Mouse (Mus musculus): ENCODE measurements around the gene 4933434E20Rik. TPM values are rescaled to one million over a fixed set of nuclear protein-coding genes. Genes with fewer than 3 reads are reported as not detected.
A peak's percentile ranks its signal among the peaks of the same experiment; 100 is the strongest.

4933434E20Rik gene
- total and polyA plus RNA-seq, 3 experiments: 89.5 to 133 (median 102) TPM

DNA sequence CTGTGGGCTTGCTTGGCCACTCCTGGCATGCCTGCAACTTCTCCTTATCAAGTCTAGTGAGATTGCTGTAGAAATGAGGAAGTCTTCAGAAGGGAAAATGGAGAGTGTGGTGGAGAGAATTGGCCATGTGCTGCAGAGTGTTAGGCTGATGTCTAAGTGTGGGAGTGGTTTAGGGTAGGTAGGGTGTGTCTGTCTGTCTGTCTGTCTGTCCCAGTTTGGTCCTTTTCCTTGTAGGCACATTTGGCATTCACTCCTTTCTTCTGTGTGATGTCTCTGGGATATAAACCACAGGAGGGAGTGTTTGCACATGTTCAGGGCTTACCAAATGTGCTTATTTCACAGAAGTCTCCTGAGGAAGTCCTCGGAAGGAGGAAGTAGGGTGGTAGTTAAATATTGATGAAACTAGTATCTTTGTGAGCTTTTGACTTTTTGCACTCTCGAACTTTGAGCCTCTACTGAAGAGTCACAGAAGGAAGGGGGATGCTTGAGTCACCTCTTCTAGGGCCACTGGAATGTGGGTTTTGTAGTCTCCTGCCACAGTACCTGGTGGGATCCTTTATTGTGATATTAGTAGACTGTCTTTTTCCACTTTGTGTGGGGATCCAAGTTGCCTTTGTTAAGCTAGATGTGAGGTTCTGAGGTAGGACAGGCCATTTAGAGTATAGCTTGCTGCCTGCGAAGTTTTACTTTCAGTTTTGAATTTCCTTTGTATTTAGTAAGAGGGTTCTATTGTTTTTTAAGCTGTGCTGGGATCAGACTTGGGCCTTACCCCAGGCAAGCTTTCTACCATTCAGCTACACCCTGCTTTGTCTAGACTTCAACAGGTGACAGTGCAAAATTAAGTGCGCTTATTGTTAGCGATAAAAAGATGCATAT lies 30.2 kb downstream of the 4933434E20Rik start (continued):
- peak in 1 of 2 experiments; percentile 16; a peak in 2 of 4 replicates for TF ChIP-seq CTCF (conservative IDR thresholded peaks at IDR 0.05 in 1 of 2, IDR thresholded peaks at IDR 0.05 in 1 of 2; ENCODE audit: low read depth in 2 of 2, low read length in 2 of 2)
- no peak for TF ChIP-seq SMC3 (IDR thresholded peaks at IDR 0.05; ENCODE audit: low read depth, low read length)
- no peak for TF ChIP-seq POLR2AphosphoS2 (IDR thresholded peaks at IDR 0.05; ENCODE audit: low read depth, low read length)
- TF ChIP-seq PAX5 (IDR thresholded peaks at IDR 0.05; ENCODE audit: low read length): no peak
- peak; percentile 56 for TF ChIP-seq POLR2A (IDR thresholded peaks at IDR 0.05; ENCODE audit: low read depth, low read length)
- peak; percentile 97 for TF ChIP-seq MAX (IDR thresholded peaks at IDR 0.05; ENCODE audit: low read length)
- TF ChIP-seq KAT2A (IDR thresholded peaks at IDR 0.05; ENCODE audit: insufficient replicate concordance, low read length): no peak
- TF ChIP-seq MYC (IDR thresholded peaks at IDR 0.05; ENCODE audit: low read depth, low read length): peak; percentile 99
- 0 out of 2 replicates have a peak, but pooled peaks have one; percentile 16 for TF ChIP-seq ZMIZ1 (IDR thresholded peaks at IDR 0.05; ENCODE audit: low read depth, low read length)
- no peak for TF ChIP-seq MAFK (IDR thresholded peaks at IDR 0.05; ENCODE audit: insufficient replicate concordance, low read length)
- TF ChIP-seq JUN (IDR thresholded peaks at IDR 0.05; ENCODE audit: insufficient read depth, low read depth, low read length): no peak
- TF ChIP-seq ETS1 (conservative IDR thresholded peaks at IDR 0.05; ENCODE audit: low read depth, low read length): no peak
- peak; percentile 94 for TF ChIP-seq SIN3A (IDR thresholded peaks at IDR 0.05; ENCODE audit: low read length)
- TF ChIP-seq CHD2 (IDR thresholded peaks at IDR 0.05; ENCODE audit: low read length): no peak
- TF ChIP-seq MAZ (IDR thresholded peaks at IDR 0.05; ENCODE audit: low read depth, low read length): no peak
- TF ChIP-seq USF2 (conservative IDR thresholded peaks at IDR 0.05; ENCODE audit: low read depth, low read length): no peak
- TF ChIP-seq RCOR1 (conservative IDR thresholded peaks at IDR 0.05; ENCODE audit: low read depth, low read length): no peak
- TF ChIP-seq RAD21 (IDR thresholded peaks at IDR 0.05; ENCODE audit: low read depth, low read length): no peak; the same call in 1 of the 2 replicates

DNA sequence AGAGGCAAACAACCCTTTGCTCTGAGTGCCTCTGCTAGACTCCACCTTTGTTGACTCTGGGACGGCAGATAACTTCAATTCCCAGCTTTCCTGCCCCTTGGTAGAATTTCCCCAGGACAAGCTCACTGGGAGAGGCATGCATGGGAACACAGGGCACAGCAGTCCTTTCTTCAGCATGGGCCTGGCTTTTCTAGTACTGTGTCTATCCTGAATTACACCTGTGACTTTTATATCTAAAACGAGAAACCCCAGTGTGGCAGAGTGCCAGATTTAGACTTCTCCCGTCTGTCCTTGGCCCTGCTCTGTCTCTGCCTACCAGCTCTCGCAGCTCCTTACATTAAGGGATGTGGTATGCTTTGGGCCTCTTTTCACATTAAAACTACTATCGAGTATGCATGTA lies 31.6 kb downstream of the 4933434E20Rik start:
- H3K9me3 ChIP-seq (replicated peaks; ENCODE audit: low read length): no peaks in the 10 kb centered on the region
- dilution Hi-C loops (cut with MboI; ENCODE audit: extremely low pct_ligation_motif_present, extremely low pct_unique_long_range_greater_than_20kb, low sequenced_read_pairs) (no loop called here), in situ Hi-C loops (cut with MboI; ENCODE audit: low pct_ligation_motif_present, low pct_unique_long_range_greater_than_20kb, low sequenced_read_pairs) (no loop called here)
- peak overlapping the region; percentile 90 for H3K9ac ChIP-seq (ENCODE audit: insufficient read depth, low read depth)
- peaks cover 73% of the 10 kb centered on the region for H3K79me2 ChIP-seq (replicated peaks; ENCODE audit: control insufficient read depth, extremely low read depth, insufficient read depth, poor library complexity, severe bottlenecking)
- no peaks in the 10 kb centered on the region for H3K27me3 ChIP-seq (replicated peaks)
- peaks cover 11 to 46% of the 10 kb centered on the region in 2 experiments; a peak in 3 of 4 replicates for H3K4me1 ChIP-seq (ENCODE audit: control insufficient read depth in 1 of 2, insufficient read depth in 2 of 2)
- peaks cover 22 to 49% of the 10 kb centered on the region in 2 experiments for H3K36me3 ChIP-seq (replicated peaks in 1 of 2; ENCODE audit: control insufficient read depth in 1 of 2, insufficient read depth in 1 of 2, low read length in 1 of 2)
- no peak for TF ChIP-seq E2F4 (IDR thresholded peaks at IDR 0.05; ENCODE audit: insufficient replicate concordance, low read depth, low read length)
- no peak for TF ChIP-seq HCFC1 (IDR thresholded peaks at IDR 0.05; ENCODE audit: low read depth, low read length)
- TF ChIP-seq ZC3H11A (IDR thresholded peaks at IDR 0.05; ENCODE audit: low read depth, low read length): no peak
- no peak for TF ChIP-seq PAX5 (IDR thresholded peaks at IDR 0.05; ENCODE audit: low read length)
- TF ChIP-seq RCOR1 (conservative IDR thresholded peaks at IDR 0.05; ENCODE audit: low read depth, low read length): no peak
- TF ChIP-seq CHD1 (IDR thresholded peaks at IDR 0.05; ENCODE audit: low read depth, low read length): no peak
- no peak for TF ChIP-seq MXI1 (IDR thresholded peaks at IDR 0.05; ENCODE audit: low read depth, low read length)
- TF ChIP-seq ZMIZ1 (IDR thresholded peaks at IDR 0.05; ENCODE audit: low read depth, low read length): no peak
- TF ChIP-seq USF2 (conservative IDR thresholded peaks at IDR 0.05; ENCODE audit: low read depth, low read length): no peak
- no peak for TF ChIP-seq USF1 (IDR thresholded peaks at IDR 0.05; ENCODE audit: low read depth, low read length)
- no peak for TF ChIP-seq JUND (conservative IDR thresholded peaks at IDR 0.05; ENCODE audit: low read depth, low read length)
- no peak for DNase-seq (ENCODE audit: extremely low read depth)
- H3K4me2 ChIP-seq (ENCODE audit: insufficient read depth, low read depth, poor library complexity, severe bottlenecking): peak overlapping the region; percentile 97
- peak overlapping the region; percentile 59 for H3K27ac ChIP-seq (ENCODE audit: insufficient read depth, low read depth)
- H3K4me3 ChIP-seq (replicated peaks in 1 of 3; ENCODE audit: low read depth in 2 of 3, low read length in 2 of 3, poor library complexity in 1 of 3): peak overlapping the region; percentile 29 to 45 (median 35)
